Mouse (Mus musculus) thymus, adult 2 months (tissue): ENCODE results near the gene Zdhhc15. TPM values are rescaled to one million over a fixed set of nuclear protein-coding genes. Genes with fewer than 3 reads are reported as not detected.
"Not testable (repeated sequence)": the region's sequence is repeated elsewhere in the genome, so short reads cannot be mapped to it uniquely, and the experiment has no call there.

Source experiments
- DNase-seq: peaks from one replicate; pipeline ENCODE4 v3.0.0; 2021
- H3K27ac ChIP-seq: fragments of 200-500 bp; 2 replicates; pipeline ENCODE4 v1.5.1; 2012; ENCODE audit warnings: low read length, control low read depth; ENCODE audit not compliant: control insufficient read depth, insufficient read depth
- H3K27me3 ChIP-seq: fragments of 200-500 bp; 2 replicates; pipeline ENCODE4 v1.6.1; 2012; ENCODE audit warnings: mild to moderate bottlenecking, low read length, moderate library complexity, mixed read lengths; ENCODE audit not compliant: control insufficient read depth, insufficient read depth
- H3K36me3 ChIP-seq: fragments of 200-500 bp; 2 replicates; pipeline ENCODE4 v1.6.1; 2012; ENCODE audit warnings: mild to moderate bottlenecking, low read length, moderate library complexity; ENCODE audit not compliant: control insufficient read depth, insufficient read depth
- H3K4me1 ChIP-seq: fragments of 200-500 bp; replicated peaks from 2 replicates; pipeline ENCODE4 v1.6.1; 2012; ENCODE audit warnings: low read length; ENCODE audit not compliant: control insufficient read depth, insufficient read depth
- H3K4me3 ChIP-seq: fragments of 200-500 bp; 2 replicates; pipeline ENCODE4 v1.5.1; 2012; ENCODE audit warnings: mild to moderate bottlenecking, low read length, control low read depth, moderate library complexity; ENCODE audit not compliant: control insufficient read depth, insufficient read depth
- CTCF ChIP-seq: fragments of 200-500 bp; IDR thresholded peaks from 2 replicates; pipeline ENCODE4 v1.5.1; 2012; ENCODE audit warnings: mild to moderate bottlenecking, control low read depth, low read length, moderate library complexity, borderline replicate concordance; ENCODE audit not compliant: control insufficient read depth, poor library complexity, insufficient read depth; ENCODE audit errors: extremely low read depth
- POLR2A ChIP-seq: fragments of 200-500 bp; IDR thresholded peaks from 2 replicates; pipeline ENCODE4 v1.6.1; 2012; ENCODE audit warnings: mild to moderate bottlenecking, low read length, control low read depth, moderate library complexity; ENCODE audit not compliant: control insufficient read depth, poor library complexity, insufficient read depth; ENCODE audit errors: extremely low read depth
- WGBS: fragments of 180-500 bp; shearing (Covaris S2); methylation state at CpG from one replicate; pipeline ENCODE4 v1.1.7; 2018; 5-methylcytosine and 5-hydroxymethylcytosine counted together
- polyA plus RNA-seq: library from polyadenylated mRNA; depleted of rRNA; stranded (reverse); fragments of >200 nt; gene quantifications from 2 replicates; pipeline ENCODE4 v1.2.3, GENCODE M21; 2012; rRNA removed

Zdhhc15 gene
- polyA plus RNA-seq: 4.3 and 4.4 TPM in 2 replicates

GRCm38 (mm10) chrX:104670757-104671549, at the start of gene Zdhhc15:
Gene Zdhhc15 (minus strand): TSS chrX:104671064.
- DNase-seq: peak; percentile 54
- no peak for TF ChIP-seq CTCF
- TF ChIP-seq POLR2A: 0 out of 2 replicates have a peak, but pooled peaks have one; percentile 27
- Histone ChIP-seq H3K36me3 (no peaks in the 10 kb centered on the region), H3K4me3 (peak within 1 kb of the TSS; percentile 77), H3K27ac (peak within 1 kb of the TSS; percentile 66), H3K27me3 (no peaks in the 10 kb centered on the region), H3K4me1 (0 out of 2 replicates have a peak, but pooled peaks cover 2% of the 10 kb centered on the region)
- under 1% methylated on average over 16 of the region's 31 CpGs for WGBS

- no peak overlapping the region for H3K4me3 ChIP-seq
- H3K27ac ChIP-seq: no peak overlapping the region
- 94% methylated on average over 2 of the region's 2 CpGs for WGBS
- TF ChIP-seq POLR2A: no peak
- no peaks in the 10 kb centered on the region for H3K27me3 ChIP-seq
- H3K36me3 ChIP-seq: no peaks in the 10 kb centered on the region
- no peaks in the 10 kb centered on the region for H3K4me1 ChIP-seq
- no peak for DNase-seq
Measured at GRCm38 (mm10) chrX:104707935-104708334, 37.1 kb upstream of the Zdhhc15 start.

- H3K36me3 ChIP-seq: no peaks in the 10 kb centered on the region
- 2% methylated on average over 18 of the region's 19 CpGs for WGBS
- H3K27ac ChIP-seq: peak overlapping the region; percentile 66
- peak overlapping the region; percentile 77 for H3K4me3 ChIP-seq
- 0 out of 2 replicates have a peak, but pooled peaks cover 2% of the 10 kb centered on the region for H3K4me1 ChIP-seq
- H3K27me3 ChIP-seq: no peaks in the 10 kb centered on the region
- no peak for DNase-seq
- TF ChIP-seq POLR2A: no peak
- no peak for TF ChIP-seq CTCF
Measured at GRCm38 (mm10) chrX:104669850-104670756, 761 bp downstream of the Zdhhc15 start.

DNA sequence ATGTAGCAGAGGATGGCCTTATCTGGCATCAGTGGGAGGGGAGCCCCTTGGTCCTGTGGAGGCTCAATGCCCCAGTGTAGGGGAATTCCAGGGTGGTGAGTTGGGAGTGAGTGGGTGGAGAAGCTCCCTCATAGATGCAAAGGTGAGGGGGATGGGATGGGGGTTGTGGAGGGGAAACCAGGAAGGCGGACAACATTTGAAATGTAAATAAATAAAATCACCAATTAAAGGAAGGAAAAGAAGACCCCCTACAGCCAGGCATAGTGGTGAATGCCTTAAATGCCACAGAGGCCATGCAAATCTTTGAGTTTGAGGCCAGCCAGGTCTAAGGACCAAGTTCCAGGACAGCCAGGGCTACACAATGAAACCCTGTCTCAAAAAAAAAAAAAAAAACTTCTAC, 13.9 kb downstream of the Zdhhc15 start:
- WGBS: 100% methylated on average over 1 of the region's 1 CpGs
- H3K27ac ChIP-seq: no peak overlapping the region

DNA sequence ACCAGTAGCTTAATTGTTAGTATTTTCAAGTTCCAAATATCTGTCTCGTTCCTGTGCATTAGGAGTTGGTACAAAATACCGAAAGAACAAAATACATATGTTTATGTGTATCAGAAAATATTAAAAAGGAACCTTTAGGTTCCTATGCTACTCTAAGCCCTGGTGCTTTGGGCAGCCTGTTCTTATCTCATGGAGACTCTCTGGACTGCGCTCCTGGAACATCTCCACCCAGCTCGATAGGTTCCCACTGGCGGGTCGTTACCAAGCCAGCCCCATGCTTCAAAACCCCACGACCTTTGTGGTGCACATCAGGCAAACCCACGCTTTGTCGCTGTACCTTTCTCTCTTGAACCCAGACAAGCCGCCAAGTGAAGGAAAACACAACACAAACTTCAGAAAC, 58.3 kb downstream of the Zdhhc15 start:
- Histone ChIP-seq H3K4me3 (no peak overlapping the region), H3K27me3 (no peaks in the 10 kb centered on the region), H3K36me3 (no peaks in the 10 kb centered on the region), H3K27ac (no peak overlapping the region), H3K4me1 (no peaks in the 10 kb centered on the region)
- 98% methylated on average over 10 of the region's 10 CpGs for WGBS
- no peak for DNase-seq
- TF ChIP-seq POLR2A (no peak), CTCF (no peak)

More for the DNA sequence above, 13.9 kb downstream of the Zdhhc15 start:
- no peak for TF ChIP-seq POLR2A
- TF ChIP-seq CTCF: no peak
- Histone ChIP-seq H3K4me1 (no peaks in the 10 kb centered on the region), H3K36me3 (no peaks in the 10 kb centered on the region), H3K27me3 (no peaks in the 10 kb centered on the region), H3K4me3 (no peak overlapping the region)
- DNase-seq: no peak

GRCm38 (mm10) chrX:104603738-104604430, 67.0 kb downstream of the Zdhhc15 start:
- WGBS: 100% methylated on average over 2 of the region's 7 CpGs
- DNase-seq: not testable (repeated sequence)

GRCm38 (mm10) chrX:104602168-104602859, 68.5 kb downstream of the Zdhhc15 start:
- H3K27me3 ChIP-seq, H3K4me3 ChIP-seq, H3K27ac ChIP-seq, H3K36me3 ChIP-seq, DNase-seq, H3K4me1 ChIP-seq: not testable (repeated sequence)
- WGBS: 100% methylated on average over 8 of the region's 13 CpGs

More at GRCm38 (mm10) chrX:104603738-104604430, 67.0 kb downstream of the Zdhhc15 start:
- not testable (repeated sequence) for H3K4me1 ChIP-seq, H3K4me3 ChIP-seq, H3K36me3 ChIP-seq, H3K27ac ChIP-seq, H3K27me3 ChIP-seq
